Mouse (Mus musculus) induced T-regulatory cell, adult 2 months (primary cell): Measurements from ENCODE around the gene Trappc6a.

Experiments used
- DNase-seq: peaks from one replicate; pipeline ENCODE4 v3.0.0-alpha.2; 2012; ENCODE audit warnings: low read depth

The Trappc6a gene

GRCm38 (mm10) chr7:19508150-19508923, at the start of gene Trappc6a, which contains the start of gene Bloc1s3:
Gene Trappc6a (plus strand): TSS chr7:19508395.
Gene Bloc1s3 (minus strand): TSS chr7:19508367.
- peak; percentile 98 for DNase-seq

GRCm38 (mm10) chr7:19458591-19459111, 49.5 kb upstream of the Trappc6a start, which contains the start of gene Mark4:
Gene Mark4 (minus strand): TSS chr7:19458821.
- peak; percentile 89 for DNase-seq

- peak; percentile 35 for DNase-seq
These were observed 48.9 kb upstream of the Trappc6a start for GRCm38 (mm10) chr7:19459144-19459870.

GRCm38 (mm10) chr7:19460500-19460899, 47.7 kb upstream of the Trappc6a start:
- no peak for DNase-seq

- peak; percentile 85 for DNase-seq
These were observed 46.7 kb upstream of the Trappc6a start for GRCm38 (mm10) chr7:19461488-19461887.

- DNase-seq = no peak
These were observed 45.8 kb upstream of the Trappc6a start for GRCm38 (mm10) chr7:19462443-19462842.

- DNase-seq = no peak
These were observed 45.3 kb upstream of the Trappc6a start, which contains the start of gene Exoc3l2 for GRCm38 (mm10) chr7:19462884-19463381. Gene Exoc3l2 (plus strand): TSS chr7:19463331.

- no peak for DNase-seq
These were observed 43.6 kb upstream of the Trappc6a start for GRCm38 (mm10) chr7:19464367-19465307.

GRCm38 (mm10) chr7:19466602-19467145, 41.5 kb upstream of the Trappc6a start:
- DNase-seq = no peak

GRCm38 (mm10) chr7:19467638-19468037, 40.6 kb upstream of the Trappc6a start:
- DNase-seq = no peak

- no peak for DNase-seq
These were observed 39.9 kb upstream of the Trappc6a start for GRCm38 (mm10) chr7:19468279-19468678.

- no peak for DNase-seq
These were observed 38.8 kb upstream of the Trappc6a start for GRCm38 (mm10) chr7:19469404-19469803.

- DNase-seq = no peak
These were observed 37.9 kb upstream of the Trappc6a start for GRCm38 (mm10) chr7:19470308-19470707.

- peak; percentile 34 for DNase-seq
These were observed 35.8 kb upstream of the Trappc6a start for GRCm38 (mm10) chr7:19472403-19472802.

GRCm38 (mm10) chr7:19473875-19474443, 34.2 kb upstream of the Trappc6a start:
- DNase-seq = peak; percentile 57

- DNase-seq = no peak
These were observed 31.1 kb upstream of the Trappc6a start for GRCm38 (mm10) chr7:19477084-19477483.

GRCm38 (mm10) chr7:19477624-19478384, 30.4 kb upstream of the Trappc6a start:
- no peak for DNase-seq

- DNase-seq = no peak
These were observed 24.9 kb upstream of the Trappc6a start for GRCm38 (mm10) chr7:19483281-19483680.

GRCm38 (mm10) chr7:19485488-19485887, 22.7 kb upstream of the Trappc6a start:
- DNase-seq = no peak

GRCm38 (mm10) chr7:19486549-19486948, 21.6 kb upstream of the Trappc6a start:
- no peak for DNase-seq
